Mouse (Mus musculus) brain, embryonic 14.5 days (tissue): Measurements from ENCODE around the gene Kmt5b.

ENCODE experiments used
- CTCF ChIP-seq: fragments of 200-500 bp; IDR thresholded peaks from 2 replicates; pipeline ENCODE4 v1.5.1; 2012; ENCODE audit warnings: inconsistent platforms, mild to moderate bottlenecking, moderate library complexity, borderline replicate concordance; ENCODE audit not compliant: insufficient read depth, insufficient read length; ENCODE audit errors: extremely low read depth
- POLR2A ChIP-seq: fragments of 200-500 bp; IDR thresholded peaks from 2 replicates; pipeline ENCODE4 v1.6.1; 2012; ENCODE audit warnings: mild to moderate bottlenecking, inconsistent platforms, borderline replicate concordance; ENCODE audit not compliant: poor library complexity, insufficient read depth, insufficient read length, severe bottlenecking; ENCODE audit errors: extremely low read depth

- TF ChIP-seq CTCF: no peak
- no peak for TF ChIP-seq POLR2A
Measured at GRCm38 (mm10) chr19:3853121-3853520, 85.9 kb downstream of the Kmt5b start.
